Mouse (Mus musculus): ENCODE measurements around the gene Fbxw28.
"Not testable (repeated sequence)": the region's sequence is repeated elsewhere in the genome, so short reads cannot be mapped to it uniquely, and the experiment has no call there.

The Fbxw28 gene
- long read RNA-seq, experiment 1: 0 reads
- long read RNA-seq, experiment 2: 0 reads

GRCm38 (mm10) chr9:109339559-109339958 lies at the start of gene Fbxw28:
Fbxw28 (minus strand) TSS chr9:109339659.
- intact Hi-C loops (cut with DNase I): not testable (repeated sequence)

- intact Hi-C loops (cut with DNase I): not testable (repeated sequence)
Measured at GRCm38 (mm10) chr9:109287576-109287975, 51.9 kb downstream of the Fbxw28 start, which contains the start of gene Fbxw14. Fbxw14 (minus strand) TSS chr9:109287676.

Data from adrenal gland (tissue).